Mouse (Mus musculus) midbrain, embryonic 14.5 days (tissue): ENCODE measurements at regions not wholly inside any gene's neighbourhood (a gene's known extent, or its start where the extent isn't known, plus 50 kb on each side); places are given as distances from the start of the nearest gene placed in this dataset.
"Not testable (repeated sequence)": the region's sequence is repeated elsewhere in the genome, so short reads cannot be mapped to it uniquely, and the experiment has no call there.

Source experiments
- ATAC-seq: fragments of 200-750 bp; cut with Nextera tagmentation; 2 replicates; pipeline ENCODE4 v1.8.0; 2017; ENCODE audit warnings: moderate number of reproducible peaks, moderate library complexity; ENCODE audit not compliant: low FRiP score, low TSS enrichment
- DNase-seq: peaks from one replicate; pipeline ENCODE4 v3.0.0-alpha.2; 2015
- H3K27ac ChIP-seq: fragments of 300-500 bp; sonication (generic); replicated peaks from 2 replicates; pipeline ENCODE4 v1.5.1; 2014; ENCODE audit warnings: mild to moderate bottlenecking, low read depth, low read length, moderate library complexity
- H3K27me3 ChIP-seq: fragments of 300-500 bp; sonication (generic); 2 replicates; pipeline ENCODE4 v1.6.1; 2014; ENCODE audit warnings: low read length, control low read depth, mixed read lengths; ENCODE audit not compliant: control insufficient read depth, insufficient read depth
- H3K36me3 ChIP-seq: fragments of 300-500 bp; sonication (generic); 2 replicates; pipeline ENCODE4 v1.6.1; 2014; ENCODE audit warnings: low read length, control low read depth; ENCODE audit not compliant: control insufficient read depth, insufficient read depth
- H3K4me1 ChIP-seq: fragments of 300-500 bp; sonication (generic); 2 replicates; pipeline ENCODE4 v1.6.1; 2014; ENCODE audit warnings: mild to moderate bottlenecking, antibody characterized with exemption, low read length, control low read depth; ENCODE audit not compliant: control insufficient read depth, insufficient read depth
- H3K4me2 ChIP-seq: fragments of 300-500 bp; sonication (generic); 2 replicates; pipeline ENCODE4 v1.6.1; 2014; ENCODE audit warnings: mild to moderate bottlenecking, low read length, moderate library complexity
- H3K4me3 ChIP-seq: fragments of 300-500 bp; sonication (generic); replicated peaks from 2 replicates; pipeline ENCODE4 v1.5.1; 2014; ENCODE audit warnings: low read depth, low read length
- H3K9ac ChIP-seq: fragments of 300-500 bp; sonication (generic); replicated peaks from 2 replicates; pipeline ENCODE4 v1.6.1; 2014; ENCODE audit warnings: mild to moderate bottlenecking, low read length, moderate library complexity
- H3K9me3 ChIP-seq: fragments of 300-500 bp; sonication (generic); 2 replicates; pipeline ENCODE4 v1.6.1; 2016; ENCODE audit warnings: low read length, control low read depth, mixed read lengths; ENCODE audit not compliant: control insufficient read depth
- WGBS: fragments of 180-500 bp; shearing (Covaris S2); extraction: QIAGEN DNeasy Blood & Tissue Kit; methylation state at CpG from one replicate; pipeline ENCODE4 v1.1.7; 2014; 5-methylcytosine and 5-hydroxymethylcytosine counted together

GRCm38 (mm10) chr5:148682553-148682952 is 130.0 kb upstream of the Ubl3 start:
- no peak for ATAC-seq
- Histone ChIP-seq H3K4me1 (no peaks in the 10 kb centered on the region), H3K27me3 (no peaks in the 10 kb centered on the region), H3K4me3 (no peak overlapping the region), H3K36me3 (no peaks in the 10 kb centered on the region), H3K27ac (no peak overlapping the region), H3K9me3 (no peaks in the 10 kb centered on the region), H3K4me2 (no peak overlapping the region), H3K9ac (no peak overlapping the region)
- WGBS: 94% methylated on average over 6 of the region's 6 CpGs
- DNase-seq: no peak

GRCm38 (mm10) chr5:148680341-148680740 is 127.8 kb upstream of the Ubl3 start:
- Histone ChIP-seq H3K9ac (no peak overlapping the region), H3K4me3 (no peak overlapping the region), H3K27me3 (no peaks in the 10 kb centered on the region), H3K9me3 (no peaks in the 10 kb centered on the region), H3K36me3 (no peaks in the 10 kb centered on the region), H3K27ac (no peak overlapping the region), H3K4me1 (no peaks in the 10 kb centered on the region), H3K4me2 (no peak overlapping the region)
- WGBS: 92% methylated on average over 5 of the region's 5 CpGs
- ATAC-seq (no peak), DNase-seq (no peak)

DNA sequence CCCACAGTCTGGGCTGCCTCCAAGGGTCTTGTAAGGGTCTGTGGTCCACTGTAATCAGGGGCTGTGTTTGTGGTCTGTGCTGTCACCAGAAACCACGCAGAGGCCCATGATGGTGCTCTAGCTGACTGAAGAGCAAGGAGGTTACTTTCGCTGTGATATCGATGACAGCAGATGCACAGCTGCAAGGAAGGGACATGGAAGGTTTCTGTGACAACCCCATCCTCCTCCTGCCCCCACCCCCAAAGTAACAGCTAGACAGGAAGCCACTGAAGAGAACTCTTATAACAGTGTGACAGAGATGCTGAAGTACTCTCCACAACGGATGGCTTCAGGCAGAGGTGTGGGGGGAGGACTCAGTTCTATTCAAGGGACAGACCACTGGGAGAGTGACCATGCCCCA is 127.0 kb upstream of the Ubl3 start:
- Histone ChIP-seq H3K9ac (no peak overlapping the region), H3K4me2 (no peak overlapping the region), H3K9me3 (no peaks in the 10 kb centered on the region), H3K4me1 (no peaks in the 10 kb centered on the region), H3K27me3 (no peaks in the 10 kb centered on the region), H3K36me3 (no peaks in the 10 kb centered on the region), H3K27ac (no peak overlapping the region), H3K4me3 (no peak overlapping the region)
- ATAC-seq (no peak), DNase-seq (no peak)
- 99% methylated on average over 4 of the region's 4 CpGs for WGBS

DNA sequence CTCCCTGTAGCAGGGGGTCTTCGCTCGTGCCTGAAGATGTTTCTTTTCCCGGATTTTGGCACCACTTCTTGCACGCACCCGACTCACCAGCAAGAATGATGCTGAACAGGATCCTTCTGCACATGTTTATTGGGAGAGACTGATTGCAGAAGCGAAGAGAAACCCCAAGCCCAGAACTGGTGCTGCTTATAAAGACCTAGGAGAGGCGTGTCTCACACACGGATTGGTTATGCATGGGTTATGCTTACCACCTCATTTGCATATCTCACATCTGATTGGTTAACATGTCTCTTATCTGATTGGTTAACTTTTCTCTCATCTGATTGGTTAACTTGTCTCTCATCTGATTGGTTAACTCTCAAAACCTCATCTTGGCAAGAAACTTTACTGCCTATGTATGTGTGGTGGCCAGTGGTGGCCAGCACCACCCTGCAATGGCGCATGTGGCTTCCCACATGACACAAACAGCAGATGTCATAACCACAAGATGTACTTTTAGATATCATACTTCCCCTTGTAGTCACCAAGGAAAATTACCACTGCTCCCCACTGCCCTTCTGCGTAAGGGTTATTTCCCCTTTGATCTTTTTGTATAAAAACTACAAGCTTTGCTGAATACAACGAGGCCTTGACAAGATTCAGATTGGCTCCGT is 125.8 kb upstream of the Ubl3 start:
- H3K27ac ChIP-seq, ATAC-seq, H3K4me2 ChIP-seq, H3K36me3 ChIP-seq, DNase-seq, H3K4me1 ChIP-seq, H3K27me3 ChIP-seq, H3K9me3 ChIP-seq, H3K9ac ChIP-seq, H3K4me3 ChIP-seq: not testable (repeated sequence)
- 95% methylated on average over 12 of the region's 12 CpGs for WGBS

DNA sequence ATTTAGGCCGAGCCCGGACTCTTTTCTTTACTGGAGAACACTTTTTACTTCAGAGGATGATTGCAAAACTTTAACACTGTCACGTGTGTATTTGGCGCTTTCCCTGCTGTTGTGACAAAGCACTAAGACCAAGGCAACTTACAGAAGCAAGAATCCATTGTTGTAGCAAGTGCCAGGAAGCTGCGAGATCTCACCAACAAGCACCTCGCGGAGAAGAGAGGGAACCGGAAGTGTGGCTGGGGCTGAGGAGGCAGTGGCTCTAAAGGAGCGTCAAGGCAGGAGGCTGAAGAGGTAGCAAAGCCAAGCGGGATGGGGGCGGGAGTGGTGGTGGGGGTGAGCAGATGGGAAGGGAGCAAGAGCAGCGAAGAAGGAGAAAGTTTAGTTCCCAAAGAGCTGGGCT is 121.7 kb upstream of the Ubl3 start:
- ATAC-seq (no peak), DNase-seq (no peak)
- H3K27me3 ChIP-seq: no peaks in the 10 kb centered on the region
- no peaks in the 10 kb centered on the region for H3K4me1 ChIP-seq
- no peaks in the 10 kb centered on the region for H3K36me3 ChIP-seq
- H3K9me3 ChIP-seq: no peaks in the 10 kb centered on the region
- WGBS: 81% methylated on average over 12 of the region's 12 CpGs
- H3K4me3 ChIP-seq: no peak overlapping the region
- H3K9ac ChIP-seq: no peak overlapping the region
- H3K4me2 ChIP-seq: no peak overlapping the region
- H3K27ac ChIP-seq: no peak overlapping the region

DNA sequence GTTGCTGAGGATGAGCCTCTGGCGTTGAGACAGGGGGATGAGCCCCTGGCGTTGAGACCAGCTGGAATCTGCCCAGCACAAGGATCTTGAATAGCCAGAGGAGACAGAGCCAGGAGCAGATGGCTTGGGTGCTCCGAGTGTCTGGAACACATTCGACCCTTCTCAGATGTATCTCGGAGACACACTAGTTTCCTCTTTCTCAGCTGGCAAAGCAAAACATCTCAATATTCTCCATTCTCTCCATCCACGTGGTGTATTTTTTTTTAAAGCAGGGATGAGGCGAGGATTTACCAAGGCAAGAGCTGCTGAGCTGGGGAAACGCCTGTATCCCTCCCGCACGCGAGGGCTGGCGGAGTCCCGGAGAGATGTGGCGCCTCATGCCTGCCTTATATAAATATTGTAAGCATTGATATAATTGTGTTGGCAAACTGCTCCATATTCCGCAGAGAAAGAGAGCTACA is 109.7 kb upstream of the Ubl3 start:
- 0 out of 2 replicates have a peak, but pooled peaks cover 4% of the 10 kb centered on the region for H3K9me3 ChIP-seq
- H3K27me3 ChIP-seq: no peaks in the 10 kb centered on the region
- H3K4me2 ChIP-seq: no peak overlapping the region
- no peak for ATAC-seq
- no peaks in the 10 kb centered on the region for H3K4me1 ChIP-seq
- peak overlapping the region; percentile 45 for H3K27ac ChIP-seq
- WGBS: 67% methylated on average over 15 of the region's 15 CpGs
- no peak overlapping the region for H3K4me3 ChIP-seq
- no peak overlapping the region for H3K9ac ChIP-seq
- DNase-seq: peak; percentile 60
- no peaks in the 10 kb centered on the region for H3K36me3 ChIP-seq

DNA sequence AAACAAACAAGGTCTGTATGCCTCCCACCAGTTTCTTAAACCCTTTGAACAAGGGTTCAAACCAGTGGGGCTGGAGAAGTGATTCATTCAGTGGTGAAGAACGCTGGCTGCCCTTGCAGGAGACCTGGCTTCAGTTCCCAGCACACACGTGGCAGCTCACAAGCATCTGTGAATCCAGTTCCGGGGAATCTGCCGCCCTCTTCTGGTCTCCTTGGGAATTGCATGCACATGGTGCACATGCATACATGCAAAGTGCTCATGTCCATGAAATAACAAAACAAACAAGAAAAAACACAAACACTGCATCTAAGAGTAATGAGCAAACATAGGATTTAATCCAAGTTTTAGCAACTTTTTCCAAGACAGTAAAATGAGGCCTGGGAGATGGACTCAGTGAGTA is 108.5 kb upstream of the Ubl3 start:
- Histone ChIP-seq H3K9me3 (0 out of 2 replicates have a peak, but pooled peaks cover 4% of the 10 kb centered on the region), H3K36me3 (no peaks in the 10 kb centered on the region), H3K4me1 (no peaks in the 10 kb centered on the region), H3K27me3 (no peaks in the 10 kb centered on the region), H3K27ac (no peak overlapping the region), H3K4me2 (no peak overlapping the region), H3K4me3 (no peak overlapping the region), H3K9ac (no peak overlapping the region)
- DNase-seq: no peak
- ATAC-seq: no peak
- WGBS: 84% methylated on average over 4 of the region's 4 CpGs

GRCm38 (mm10) chr5:148657936-148658640 is 105.5 kb upstream of the Ubl3 start:
- 75% methylated on average over 4 of the region's 4 CpGs for WGBS
- Histone ChIP-seq H3K9ac (no peak overlapping the region), H3K36me3 (no peaks in the 10 kb centered on the region), H3K9me3 (0 out of 2 replicates have a peak, but pooled peaks cover 4% of the 10 kb centered on the region), H3K27ac (no peak overlapping the region), H3K4me3 (no peak overlapping the region), H3K27me3 (no peaks in the 10 kb centered on the region), H3K4me1 (no peaks in the 10 kb centered on the region), H3K4me2 (no peak overlapping the region)
- DNase-seq: no peak
- ATAC-seq: no peak
